Mouse (Mus musculus) cerebellum, adult 2 months (tissue): Measurements from ENCODE around the gene Olfr713.

Experiments
- CTCF ChIP-seq: fragments of 200-500 bp; IDR thresholded peaks from 2 replicates; pipeline ENCODE4 v1.5.1; 2011; ENCODE audit warnings: low read depth, mild to moderate bottlenecking, control low read depth, low read length, moderate library complexity, borderline replicate concordance; ENCODE audit not compliant: insufficient read depth
- POLR2A ChIP-seq: fragments of 200-500 bp; IDR thresholded peaks from 2 replicates; pipeline ENCODE4 v1.6.1; 2011; ENCODE audit warnings: low read length, control low read depth, borderline replicate concordance; ENCODE audit not compliant: insufficient read depth

GRCm38 (mm10) chr7:107004169-107004568, 26.8 kb upstream of the Olfr713 start:
- no peak for TF ChIP-seq CTCF
- TF ChIP-seq POLR2A: no peak
